Mouse (Mus musculus) testis, adult 2 months (tissue): ENCODE results near the gene Smpd2.

Source experiments
- CTCF ChIP-seq: fragments of 200-500 bp; IDR thresholded peaks from 2 replicates; pipeline ENCODE4 v1.5.1; 2012; ENCODE audit warnings: low read depth, mild to moderate bottlenecking, inconsistent platforms, low read length, moderate library complexity; ENCODE audit not compliant: control insufficient read depth, insufficient read depth, insufficient replicate concordance
- POLR2A ChIP-seq: fragments of 200-500 bp; IDR thresholded peaks from 2 replicates; pipeline ENCODE4 v1.6.1; 2012; ENCODE audit warnings: low read depth, mild to moderate bottlenecking, inconsistent platforms, low read length, moderate library complexity; ENCODE audit not compliant: control insufficient read depth

GRCm38 (mm10) chr10:41535991-41536390, 45.8 kb upstream of the Smpd2 start:
- no peak for TF ChIP-seq CTCF
- TF ChIP-seq POLR2A: no peak
